Mouse (Mus musculus) MEL (cell line): ENCODE results near the gene Brat1. TPM values are rescaled to one million over a fixed set of nuclear protein-coding genes. Genes with fewer than 3 reads are reported as not detected.

Experiments used
- DNase-seq: peaks from one replicate; pipeline ENCODE4 v3.0.0; 2011; ENCODE audit warnings: low read depth, low spot score
- H3K27ac ChIP-seq: 2 replicates; pipeline ENCODE4 v1.5.1; 2012; ENCODE audit warnings: low read depth, mild to moderate bottlenecking, control low read depth, low read length, moderate library complexity; ENCODE audit not compliant: control insufficient read depth
- H3K27me3 ChIP-seq, 2 experiments: fragments of 150-350 bp in 1 of 2; sonication (generic) in 1 of 2; 2 replicates each; pipeline ENCODE4 v1.6.1; 2012; ENCODE audit warnings: low read length in 2 of 2, mild to moderate bottlenecking in 2 of 2, improper control_type of control experiment in 1 of 2, moderate library complexity in 1 of 2; ENCODE audit not compliant: insufficient read depth in 2 of 2, control insufficient read depth in 1 of 2
- H3K36me3 ChIP-seq, 2 experiments: 2 replicates each; pipeline ENCODE4 v1.6.1; 2012 to 2014; ENCODE audit warnings: low read length in 2 of 2, improper control_type of control experiment in 1 of 2, inconsistent platforms in 1 of 2, mild to moderate bottlenecking in 1 of 2; ENCODE audit not compliant: insufficient read depth in 2 of 2, control insufficient read depth in 1 of 2
- H3K4me1 ChIP-seq, 2 experiments: fragments of 150-350 bp in 1 of 2; sonication (generic) in 1 of 2; 2 replicates each; pipeline ENCODE4 v1.6.1; 2012; ENCODE audit warnings: low read length in 2 of 2, improper control_type of control experiment in 1 of 2, mild to moderate bottlenecking in 1 of 2; ENCODE audit not compliant: insufficient read depth in 2 of 2, control insufficient read depth in 1 of 2
- H3K4me3 ChIP-seq, 2 experiments: fragments of 150-350 bp in 1 of 2; sonication (generic) in 1 of 2; 2 replicates each; pipeline ENCODE4 v1.5.1; 2012; ENCODE audit warnings: low read depth in 2 of 2, low read length in 2 of 2, mild to moderate bottlenecking in 2 of 2, moderate library complexity in 2 of 2, control low read depth in 1 of 2, improper control_type of control experiment in 1 of 2; ENCODE audit not compliant: control insufficient read depth in 1 of 2, insufficient read depth in 1 of 2
- H3K79me2 ChIP-seq: 2 replicates; pipeline ENCODE4 v1.6.1; 2012; ENCODE audit warnings: mild to moderate bottlenecking, low read length, moderate library complexity; ENCODE audit not compliant: control insufficient read depth, poor library complexity, insufficient read depth
- H3K9ac ChIP-seq: 2 replicates; pipeline ENCODE4 v1.6.1; 2012; ENCODE audit warnings: low read depth, mild to moderate bottlenecking, control low read depth, low read length, moderate library complexity; ENCODE audit not compliant: control insufficient read depth, poor library complexity, severe bottlenecking
- H3K9me3 ChIP-seq: fragments of 150-350 bp; sonication (generic); replicated peaks from 2 replicates; pipeline ENCODE4 v1.6.1; 2012; ENCODE audit warnings: mild to moderate bottlenecking, low read length, improper control_type of control experiment, moderate library complexity; ENCODE audit not compliant: insufficient read depth
- BHLHE40 ChIP-seq: IDR thresholded peaks from 2 replicates; pipeline ENCODE4 v1.6.1; 2012; ENCODE audit warnings: low read depth, mild to moderate bottlenecking, inconsistent platforms, low read length, improper control_type of control experiment, borderline replicate concordance
- CHD2 ChIP-seq: IDR thresholded peaks from 2 replicates; pipeline ENCODE4 v1.6.1; 2011; ENCODE audit warnings: low read length, improper control_type of control experiment
- E2F4 ChIP-seq: IDR thresholded peaks from 2 replicates; pipeline ENCODE4 v1.6.1; 2011; ENCODE audit warnings: low read depth, low read length, improper control_type of control experiment, borderline replicate concordance
- EP300 ChIP-seq, 2 experiments: IDR thresholded peaks; 2 replicates each; pipeline ENCODE4 v1.6.1; 2011; ENCODE audit warnings: improper control_type of control experiment in 2 of 2, low read length in 2 of 2, low read depth in 1 of 2, mild to moderate bottlenecking in 1 of 2
- ETS1 ChIP-seq: IDR thresholded peaks from 2 replicates; pipeline ENCODE4 v1.6.1; 2012; ENCODE audit warnings: low read depth, mild to moderate bottlenecking, inconsistent platforms, low read length, improper control_type of control experiment, moderate library complexity
- HCFC1 ChIP-seq: IDR thresholded peaks from 2 replicates; pipeline ENCODE4 v1.6.1; 2012; ENCODE audit warnings: low read depth, mild to moderate bottlenecking, inconsistent platforms, low read length, improper control_type of control experiment, moderate library complexity
- MAFK ChIP-seq: IDR thresholded peaks from 2 replicates; pipeline ENCODE4 v1.6.1; 2011; ENCODE audit warnings: low read depth, mild to moderate bottlenecking, low read length, improper control_type of control experiment, borderline replicate concordance
- MAX ChIP-seq: IDR thresholded peaks from 2 replicates; pipeline ENCODE4 v1.6.1; 2011; ENCODE audit warnings: low read length, improper control_type of control experiment
- MXI1 ChIP-seq: IDR thresholded peaks from 2 replicates; pipeline ENCODE4 v1.6.1; 2011; ENCODE audit warnings: mild to moderate bottlenecking, low read depth, low read length, improper control_type of control experiment
- MYB ChIP-seq: IDR thresholded peaks from 2 replicates; pipeline ENCODE4 v1.6.1; 2011; ENCODE audit warnings: mild to moderate bottlenecking, low read depth, low read length, improper control_type of control experiment
- MYC ChIP-seq: IDR thresholded peaks from 2 replicates; pipeline ENCODE4 v1.6.1; 2011; ENCODE audit warnings: low read depth, mild to moderate bottlenecking, low read length, improper control_type of control experiment, moderate library complexity
- NRF1 ChIP-seq: IDR thresholded peaks from 2 replicates; pipeline ENCODE4 v1.6.1; 2014; ENCODE audit warnings: low read depth, mild to moderate bottlenecking, inconsistent platforms, low read length, improper control_type of control experiment, moderate library complexity; ENCODE audit not compliant: poor library complexity, insufficient read depth, severe bottlenecking
- POLR2A ChIP-seq, 2 experiments: IDR thresholded peaks; 2 replicates each; pipeline ENCODE4 v1.6.1; 2011 to 2012; ENCODE audit warnings: low read length in 2 of 2, mild to moderate bottlenecking in 2 of 2, control low read depth in 1 of 2, improper control_type of control experiment in 1 of 2, low read depth in 1 of 2, moderate library complexity in 1 of 2; ENCODE audit not compliant: control insufficient read depth in 1 of 2, insufficient read depth in 1 of 2, poor library complexity in 1 of 2
- POLR2AphosphoS2 ChIP-seq: IDR thresholded peaks from 2 replicates; pipeline ENCODE4 v1.6.1; 2011; ENCODE audit warnings: low read length, improper control_type of control experiment
- POLR2AphosphoS5 ChIP-seq: IDR thresholded peaks from 2 replicates; pipeline ENCODE4 v1.6.1; 2012; ENCODE audit warnings: low read depth, borderline replicate concordance, mild to moderate bottlenecking, inconsistent platforms, low read length, moderate library complexity, mixed read lengths
- RAD21 ChIP-seq: IDR thresholded peaks from 2 replicates; pipeline ENCODE4 v1.6.1; 2011; ENCODE audit warnings: mild to moderate bottlenecking, low read depth, low read length, improper control_type of control experiment
- SIN3A ChIP-seq: IDR thresholded peaks from 2 replicates; pipeline ENCODE4 v1.6.1; 2012; ENCODE audit warnings: low read length, improper control_type of control experiment, inconsistent platforms
- SMC3 ChIP-seq: IDR thresholded peaks from 2 replicates; pipeline ENCODE4 v1.6.1; 2011; ENCODE audit warnings: low read depth, low read length, improper control_type of control experiment
- TBP ChIP-seq: IDR thresholded peaks from 2 replicates; pipeline ENCODE4 v1.8.0; 2011; ENCODE audit warnings: low read depth, low read length, improper control_type of control experiment
- USF1 ChIP-seq: IDR thresholded peaks from 2 replicates; pipeline ENCODE4 v1.6.1; 2014; ENCODE audit warnings: low read depth, mild to moderate bottlenecking, inconsistent platforms, low read length, improper control_type of control experiment, moderate library complexity
- ZC3H11A ChIP-seq: IDR thresholded peaks from 2 replicates; pipeline ENCODE4 v1.6.1; 2012; ENCODE audit warnings: low read depth, mild to moderate bottlenecking, inconsistent platforms, low read length, improper control_type of control experiment
- ZKSCAN1 ChIP-seq: IDR thresholded peaks from 2 replicates; pipeline ENCODE4 v1.6.1; 2012; ENCODE audit warnings: low read depth, mild to moderate bottlenecking, inconsistent platforms, low read length, improper control_type of control experiment, moderate library complexity
- ZMIZ1 ChIP-seq: IDR thresholded peaks from 2 replicates; pipeline ENCODE4 v1.6.1; 2012; ENCODE audit warnings: low read depth, mild to moderate bottlenecking, inconsistent platforms, low read length, improper control_type of control experiment, moderate library complexity
- polyA plus RNA-seq, 2 experiments: library from polyadenylated mRNA; stranded (reverse) in 1 of 2; unstranded in 1 of 2; fragments of >175 nt in 1 of 2; fragments of >200 nt in 1 of 2; gene quantifications; 2 replicates each; pipeline versions ENCODE4 v1.2.1 to v1.2.4; 2012; ENCODE audit warnings: low replicate concordance in 2 of 2, low read depth in 1 of 2; ENCODE audit not compliant: insufficient read length in 2 of 2, insufficient read depth in 1 of 2, missing spikeins in 1 of 2
- total RNA-seq: library from RNA; depleted of rRNA; stranded (reverse); fragments of 300-350 nt; gene quantifications from 2 replicates; pipeline ENCODE4 v1.2.3, GENCODE M21; 2012

Gene Brat1
- total and polyA plus RNA-seq, 3 experiments = 13.7 to 14.2 TPM; not detected in 1

GRCm38 (mm10) chr5:140684343-140685148 lies 20.3 kb upstream of the Brat1 start (continued):
- TF ChIP-seq RAD21 (peak; percentile 76), ZC3H11A (peak; percentile 48; the same call in 1 of the 2 replicates), CHD2 (no peak), TBP (no peak), MAFK (no peak), POLR2A (IDR thresholded peaks at IDR 0.05; ENCODE audit: control insufficient read depth in 1 of 2, insufficient read depth in 1 of 2, low read depth in 1 of 2, low read length in 2 of 2, poor library complexity in 1 of 2) (no peak), MAX (no peak), HCFC1 (no peak)

- no peaks in the 10 kb centered on the region for H3K4me1 ChIP-seq
- no peak overlapping the region for H3K27ac ChIP-seq
- H3K9ac ChIP-seq = no peak overlapping the region
- H3K36me3 ChIP-seq = no peaks in the 10 kb centered on the region
- no peak overlapping the region for H3K4me3 ChIP-seq
- DNase-seq = no peak
- no peaks in the 10 kb centered on the region for H3K9me3 ChIP-seq
- no peaks in the 10 kb centered on the region for H3K79me2 ChIP-seq
- TF ChIP-seq POLR2AphosphoS5 = no peak
- no peak for TF ChIP-seq MYB
- TF ChIP-seq ZKSCAN1 = no peak
- TF ChIP-seq E2F4 = no peak
- TF ChIP-seq TBP = no peak
- TF ChIP-seq BHLHE40 = no peak
- no peak for TF ChIP-seq EP300 (IDR thresholded peaks at IDR 0.05; ENCODE audit: low read depth in 1 of 2, low read length in 2 of 2)
- no peak for TF ChIP-seq SIN3A
- no peak for TF ChIP-seq ZC3H11A
- TF ChIP-seq SMC3 = no peak
- TF ChIP-seq NRF1 = no peak
- no peak for TF ChIP-seq MXI1
- no peak for TF ChIP-seq ZMIZ1
- no peaks in the 10 kb centered on the region for H3K27me3 ChIP-seq
Measured at GRCm38 (mm10) chr5:140688434-140688833, 16.4 kb upstream of the Brat1 start.

GRCm38 (mm10) chr5:140695987-140696386 lies 8.8 kb upstream of the Brat1 start:
- Histone ChIP-seq H3K27ac (no peak overlapping the region), H3K4me1 (no peaks in the 10 kb centered on the region), H3K79me2 (no peaks in the 10 kb centered on the region), H3K36me3 (no peaks in the 10 kb centered on the region), H3K4me3 (no peak overlapping the region), H3K27me3 (no peaks in the 10 kb centered on the region), H3K9ac (no peak overlapping the region), H3K9me3 (no peaks in the 10 kb centered on the region)
- DNase-seq = no peak
- TF ChIP-seq MYB = no peak
- no peak for TF ChIP-seq CHD2
- no peak for TF ChIP-seq ETS1
- TF ChIP-seq TBP = no peak
- no peak for TF ChIP-seq USF1
- TF ChIP-seq MYC = no peak
- TF ChIP-seq POLR2AphosphoS2 = no peak
